Mouse (Mus musculus): Measurements from ENCODE around the gene Pxt1. TPM values are rescaled to one million over a fixed set of nuclear protein-coding genes. Genes with fewer than 3 reads are reported as not detected.

Pxt1 gene
- polyA plus RNA-seq, 1 experiment from 2014 or later: not detected

DNA sequence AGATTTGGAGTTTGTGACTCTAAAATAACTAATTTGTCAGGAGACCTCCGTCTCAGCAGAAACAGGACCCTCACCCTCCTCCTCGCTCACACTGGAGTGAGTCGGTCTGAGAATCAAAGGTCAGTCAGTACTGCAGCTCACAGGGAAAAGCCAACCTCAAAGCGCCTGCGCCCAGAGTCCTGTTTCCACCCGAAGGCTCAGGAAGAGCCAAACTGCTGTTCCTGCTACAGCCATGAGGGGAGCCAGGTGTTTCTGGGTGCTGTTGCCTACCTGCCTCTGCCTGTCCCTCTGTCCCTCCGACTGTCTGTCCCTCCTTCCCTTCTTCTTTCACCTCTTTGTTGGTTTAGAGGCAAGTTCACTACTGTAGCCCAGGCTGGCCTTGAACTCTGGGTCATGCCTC, 33.5 kb downstream of the Pxt1 start:
- no peak overlapping the region for H3K27ac ChIP-seq (ENCODE audit: low read depth, low read length)
- no peaks in the 10 kb centered on the region for H3K36me3 ChIP-seq (ENCODE audit: control insufficient read depth, insufficient read depth, low read length)
- no peak overlapping the region for H3K9ac ChIP-seq (ENCODE audit: low read length)
- 26% methylated on average over 7 of the region's 7 CpGs for WGBS
- no peaks in the 10 kb centered on the region; the same call in 1 of the 2 replicates for H3K27me3 ChIP-seq (replicated peaks; ENCODE audit: control insufficient read depth, insufficient read depth, low read length)
- no peaks in the 10 kb centered on the region for H3K9me3 ChIP-seq (replicated peaks; ENCODE audit: control insufficient read depth, low read length)
- H3K4me2 ChIP-seq (ENCODE audit: low read length): no peak overlapping the region
- H3K4me1 ChIP-seq (ENCODE audit: control insufficient read depth, insufficient read depth, low read length): peaks cover 4% of the 10 kb centered on the region; the same call in 1 of the 2 replicates
- DNase-seq (ENCODE audit: low spot score) (no peak), ATAC-seq (no peak)
- no peak overlapping the region for H3K4me3 ChIP-seq (ENCODE audit: low read depth, low read length)

DNA sequence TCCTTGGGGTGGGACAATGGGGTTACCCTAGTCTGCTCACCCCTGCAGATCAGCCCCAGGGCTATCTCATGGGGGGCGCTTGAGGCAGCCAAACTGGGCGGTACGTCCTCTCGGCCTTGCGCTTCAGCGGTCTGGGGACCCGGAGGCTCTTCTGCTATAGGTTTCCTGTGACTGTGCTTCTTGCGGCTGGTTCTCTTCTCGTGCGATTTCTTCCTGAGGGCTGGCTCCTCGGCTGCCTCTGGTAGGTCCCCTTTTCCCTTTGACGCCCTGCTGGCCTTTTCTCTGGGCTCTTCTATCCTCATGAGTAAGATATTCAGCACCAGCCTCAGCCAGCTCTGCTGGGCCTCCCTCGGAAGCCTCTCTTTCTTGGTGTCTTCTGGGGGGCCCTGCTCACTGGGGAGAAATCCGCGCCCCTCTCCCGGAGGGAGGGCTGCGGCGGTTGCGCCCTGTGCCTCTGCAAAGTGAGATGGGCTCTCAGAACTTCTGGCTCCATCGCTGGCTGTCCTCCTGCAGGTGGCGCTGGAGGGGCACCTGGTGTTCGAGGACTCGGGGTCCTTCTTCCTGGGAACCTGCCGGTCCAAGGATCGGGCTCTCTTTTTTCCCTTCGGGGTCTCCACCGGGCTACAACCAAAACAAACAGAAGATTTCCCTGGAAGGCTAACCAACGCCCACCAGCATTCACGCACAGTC, 34.2 kb downstream of the Pxt1 start:
- 9% methylated on average over 29 of the region's 29 CpGs for WGBS
- no peaks in the 10 kb centered on the region; the same call in 1 of the 2 replicates for H3K27me3 ChIP-seq (replicated peaks; ENCODE audit: control insufficient read depth, insufficient read depth, low read length)
- no peak overlapping the region; the same call in 1 of the 2 replicates for H3K4me3 ChIP-seq (ENCODE audit: low read depth, low read length)
- no peak overlapping the region for H3K27ac ChIP-seq (ENCODE audit: low read depth, low read length)
- DNase-seq (ENCODE audit: low spot score) (peak; percentile 57), ATAC-seq (no peak)
- H3K4me2 ChIP-seq (ENCODE audit: low read length): peak overlapping the region; percentile 36
- no peaks in the 10 kb centered on the region for H3K9me3 ChIP-seq (replicated peaks; ENCODE audit: control insufficient read depth, low read length)
- H3K36me3 ChIP-seq (ENCODE audit: control insufficient read depth, insufficient read depth, low read length): no peaks in the 10 kb centered on the region
- H3K4me1 ChIP-seq (ENCODE audit: control insufficient read depth, insufficient read depth, low read length): peaks cover 4% of the 10 kb centered on the region; the same call in 1 of the 2 replicates
- peak overlapping the region; percentile 35; the same call in 1 of the 2 replicates for H3K9ac ChIP-seq (ENCODE audit: low read length)

DNA sequence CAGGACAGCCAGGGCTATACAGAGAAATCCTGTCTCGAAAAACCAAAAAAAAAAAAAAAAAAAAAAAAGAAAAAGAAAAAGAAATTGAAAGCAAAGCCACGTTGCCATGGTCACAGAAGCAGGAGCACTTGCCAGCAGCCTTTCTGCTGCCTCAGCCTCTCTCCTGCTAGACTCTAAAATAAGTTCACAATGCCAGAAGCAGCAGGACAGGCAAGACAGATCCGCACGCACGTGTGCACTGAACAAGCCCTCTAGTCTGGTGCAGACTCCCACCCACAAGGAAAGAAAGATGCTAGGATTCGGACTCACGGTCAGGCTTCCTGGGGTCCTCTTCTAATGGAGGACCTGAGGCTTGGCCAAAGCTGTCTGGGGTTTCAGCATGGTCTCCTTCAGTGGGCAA, 35.7 kb downstream of the Pxt1 start:
- peaks cover 4% of the 10 kb centered on the region; the same call in 1 of the 2 replicates for H3K4me1 ChIP-seq (ENCODE audit: control insufficient read depth, insufficient read depth, low read length)
- no peak overlapping the region for H3K4me3 ChIP-seq (ENCODE audit: low read depth, low read length)
- DNase-seq (ENCODE audit: low spot score) (peak; percentile 60), ATAC-seq (no peak)
- no peak overlapping the region for H3K27ac ChIP-seq (ENCODE audit: low read depth, low read length)
- H3K36me3 ChIP-seq (ENCODE audit: control insufficient read depth, insufficient read depth, low read length): no peaks in the 10 kb centered on the region
- no peaks in the 10 kb centered on the region; the same call in 1 of the 2 replicates for H3K27me3 ChIP-seq (replicated peaks; ENCODE audit: control insufficient read depth, insufficient read depth, low read length)
- no peaks in the 10 kb centered on the region for H3K9me3 ChIP-seq (replicated peaks; ENCODE audit: control insufficient read depth, low read length)
- WGBS: 64% methylated on average over 7 of the region's 7 CpGs
- H3K4me2 ChIP-seq (ENCODE audit: low read length): no peak overlapping the region
- no peak overlapping the region for H3K9ac ChIP-seq (ENCODE audit: low read length)

DNA sequence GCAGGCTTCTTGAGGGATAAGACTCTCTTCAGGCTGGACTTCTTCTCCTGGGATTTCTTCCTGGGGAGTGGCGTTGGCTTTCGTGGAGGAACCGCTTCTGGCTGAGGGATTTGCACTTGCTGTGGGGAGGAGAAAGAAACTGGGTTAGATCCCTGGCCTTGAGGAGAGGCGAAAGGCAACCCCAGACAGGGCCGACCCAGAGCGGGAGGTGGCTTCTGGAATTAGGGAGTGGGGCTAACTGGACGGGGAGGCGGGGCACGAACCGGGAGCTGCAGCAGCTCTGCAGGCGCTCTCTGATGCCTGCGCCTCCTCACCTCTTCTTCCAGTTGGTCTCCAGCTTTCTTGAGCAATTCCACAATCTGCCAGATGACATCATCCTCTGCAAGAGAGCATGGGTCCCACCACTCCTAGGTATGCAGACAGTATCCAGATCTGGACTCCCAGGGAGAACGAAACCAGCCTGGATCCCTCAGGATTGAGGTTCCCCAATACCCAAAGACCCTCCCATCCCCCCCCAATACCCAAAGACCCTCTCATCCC, 38.2 kb downstream of the Pxt1 start:
- Histone ChIP-seq H3K4me1 (ENCODE audit: control insufficient read depth, insufficient read depth, low read length) (peaks cover 4% of the 10 kb centered on the region; the same call in 1 of the 2 replicates), H3K27ac (ENCODE audit: low read depth, low read length) (peak overlapping the region; percentile 44; the same call in 1 of the 2 replicates), H3K4me3 (ENCODE audit: low read depth, low read length) (no peak overlapping the region), H3K4me2 (ENCODE audit: low read length) (no peak overlapping the region), H3K9ac (ENCODE audit: low read length) (no peak overlapping the region), H3K36me3 (ENCODE audit: control insufficient read depth, insufficient read depth, low read length) (no peaks in the 10 kb centered on the region), H3K27me3 (replicated peaks; ENCODE audit: control insufficient read depth, insufficient read depth, low read length) (no peaks in the 10 kb centered on the region; the same call in 1 of the 2 replicates), H3K9me3 (replicated peaks; ENCODE audit: control insufficient read depth, low read length) (no peaks in the 10 kb centered on the region)
- no peak for DNase-seq (ENCODE audit: low spot score)
- 66% methylated on average over 13 of the region's 13 CpGs for WGBS
- ATAC-seq: no peak

DNA sequence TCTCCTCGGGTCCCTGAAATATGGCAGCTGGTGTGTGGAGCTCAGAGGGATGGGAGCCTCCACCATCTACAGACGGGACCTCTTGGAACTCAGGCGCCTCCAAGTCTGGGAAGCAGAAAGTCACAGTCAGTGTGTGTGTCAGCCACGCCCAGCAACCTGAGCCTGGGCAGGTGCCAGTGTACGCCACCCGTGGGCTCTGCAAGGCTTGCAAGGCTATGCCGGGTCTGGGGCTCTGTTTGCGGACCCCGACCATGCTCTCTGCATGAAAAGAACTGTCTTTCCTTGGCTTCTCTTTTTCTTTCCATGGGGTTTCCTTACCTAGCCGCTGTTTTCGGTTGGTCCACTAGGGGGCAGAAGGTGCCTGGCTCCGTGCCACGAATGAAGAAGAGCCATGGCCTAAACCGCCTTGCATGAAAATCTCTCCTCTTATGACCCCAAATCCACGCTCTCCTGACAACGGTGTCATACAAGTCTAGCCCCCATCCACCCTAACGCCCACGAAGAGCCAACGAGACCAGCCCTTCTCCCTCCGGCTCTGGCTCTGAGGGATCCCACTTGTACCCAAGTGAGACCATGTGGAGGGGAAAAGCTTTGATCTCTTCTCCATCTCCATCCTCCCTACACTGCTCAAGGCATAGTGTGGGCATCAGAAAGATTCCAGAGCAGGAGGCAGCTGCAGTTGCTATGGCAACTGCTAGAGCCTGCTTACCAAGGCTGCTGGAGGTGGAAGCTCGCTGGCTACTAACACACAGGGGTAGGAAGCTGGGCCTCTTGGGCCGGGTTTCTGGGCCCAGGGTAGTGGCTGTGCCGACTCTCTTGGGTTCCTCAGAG, 38.9 kb downstream of the Pxt1 start:
- no peaks in the 10 kb centered on the region for H3K9me3 ChIP-seq (replicated peaks; ENCODE audit: control insufficient read depth, low read length)
- no peak overlapping the region for H3K4me2 ChIP-seq (ENCODE audit: low read length)
- 32% methylated on average over 23 of the region's 23 CpGs for WGBS
- H3K4me3 ChIP-seq (ENCODE audit: low read depth, low read length): no peak overlapping the region
- peaks cover 4% of the 10 kb centered on the region; the same call in 1 of the 2 replicates for H3K4me1 ChIP-seq (ENCODE audit: control insufficient read depth, insufficient read depth, low read length)
- ATAC-seq: peak; percentile 76
- peak; percentile 77 for DNase-seq (ENCODE audit: low spot score)
- H3K9ac ChIP-seq (ENCODE audit: low read length): no peak overlapping the region
- no peaks in the 10 kb centered on the region; the same call in 1 of the 2 replicates for H3K27me3 ChIP-seq (replicated peaks; ENCODE audit: control insufficient read depth, insufficient read depth, low read length)
- peak overlapping the region; percentile 44; the same call in 1 of the 2 replicates for H3K27ac ChIP-seq (ENCODE audit: low read depth, low read length)
- H3K36me3 ChIP-seq (ENCODE audit: control insufficient read depth, insufficient read depth, low read length): no peaks in the 10 kb centered on the region

DNA sequence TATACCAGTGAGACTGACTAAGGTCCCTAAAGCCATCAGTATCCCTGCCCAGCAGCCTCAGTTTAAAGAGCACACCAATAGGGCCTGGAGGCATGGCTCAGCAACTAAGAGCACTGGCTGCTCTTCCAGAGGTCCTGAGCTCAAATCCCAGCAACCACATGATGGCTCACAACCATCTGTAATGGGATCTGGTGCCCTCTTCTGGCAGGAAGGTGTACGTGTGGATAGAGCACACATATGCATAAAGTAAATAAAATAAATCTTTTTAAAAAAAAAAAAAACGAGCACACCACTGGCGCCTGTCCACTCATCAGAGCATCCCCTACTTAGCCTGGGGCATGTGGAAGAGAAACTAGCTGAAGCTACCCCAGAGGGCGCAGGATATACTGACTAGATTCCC, 42.1 kb downstream of the Pxt1 start:
- DNase-seq (ENCODE audit: low spot score): no peak
- Histone ChIP-seq H3K27ac (ENCODE audit: low read depth, low read length) (no peak overlapping the region), H3K27me3 (replicated peaks; ENCODE audit: control insufficient read depth, insufficient read depth, low read length) (no peaks in the 10 kb centered on the region), H3K4me2 (ENCODE audit: low read length) (no peak overlapping the region), H3K36me3 (ENCODE audit: control insufficient read depth, insufficient read depth, low read length) (no peaks in the 10 kb centered on the region), H3K9me3 (replicated peaks; ENCODE audit: control insufficient read depth, low read length) (no peaks in the 10 kb centered on the region), H3K9ac (ENCODE audit: low read length) (no peak overlapping the region), H3K4me3 (ENCODE audit: low read depth, low read length) (no peak overlapping the region), H3K4me1 (ENCODE audit: control insufficient read depth, insufficient read depth, low read length) (no peaks in the 10 kb centered on the region)
- WGBS: 65% methylated on average over 4 of the region's 4 CpGs
- ATAC-seq: no peak

DNA sequence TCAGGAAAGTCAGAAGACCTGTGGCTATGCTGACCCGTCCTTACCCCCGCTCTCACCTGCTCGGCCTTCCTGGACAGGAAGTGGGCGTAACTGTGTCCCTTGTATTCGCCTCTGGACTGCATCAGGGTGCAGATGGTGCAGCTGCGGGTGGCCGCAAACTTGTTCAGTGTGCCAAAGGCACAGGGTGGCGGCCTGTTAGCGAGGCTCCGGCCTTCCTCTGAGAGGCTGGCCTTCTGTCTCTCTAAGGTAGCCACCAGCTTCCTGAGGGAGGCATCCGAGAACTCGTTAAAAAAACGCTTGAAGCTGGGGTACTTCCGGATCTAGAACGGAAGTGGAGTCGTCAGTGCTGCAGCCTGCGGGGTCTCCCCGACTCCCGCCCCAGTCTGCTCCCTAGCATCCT, 44.2 kb downstream of the Pxt1 start:
- Histone ChIP-seq H3K9me3 (replicated peaks; ENCODE audit: control insufficient read depth, low read length) (no peaks in the 10 kb centered on the region), H3K27me3 (replicated peaks; ENCODE audit: control insufficient read depth, insufficient read depth, low read length) (no peaks in the 10 kb centered on the region), H3K4me3 (ENCODE audit: low read depth, low read length) (no peak overlapping the region), H3K4me2 (ENCODE audit: low read length) (no peak overlapping the region), H3K27ac (ENCODE audit: low read depth, low read length) (no peak overlapping the region), H3K4me1 (ENCODE audit: control insufficient read depth, insufficient read depth, low read length) (no peaks in the 10 kb centered on the region), H3K36me3 (ENCODE audit: control insufficient read depth, insufficient read depth, low read length) (no peaks in the 10 kb centered on the region), H3K9ac (ENCODE audit: low read length) (no peak overlapping the region)
- no peak for ATAC-seq
- 75% methylated on average over 19 of the region's 19 CpGs for WGBS
- DNase-seq (ENCODE audit: low spot score): no peak

DNA sequence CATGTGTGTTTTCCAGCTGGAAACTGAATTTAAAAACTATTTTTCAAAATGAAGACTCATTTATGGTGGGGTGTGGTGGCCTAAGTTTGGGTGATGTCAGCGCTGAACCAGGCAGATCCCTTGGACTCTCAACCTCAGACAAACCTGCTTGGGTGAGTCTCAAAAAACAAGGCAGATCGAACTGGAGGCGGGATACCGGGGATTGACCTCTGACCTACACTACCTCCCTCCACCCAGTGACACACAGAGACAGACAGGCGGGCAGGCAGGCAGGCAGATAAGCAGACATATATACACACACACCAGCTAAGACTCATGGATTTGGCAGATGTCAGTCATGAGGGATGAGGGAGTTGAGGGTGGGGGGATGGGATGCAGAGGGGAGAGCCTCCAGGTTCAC, 45.4 kb downstream of the Pxt1 start:
- ATAC-seq (no peak), DNase-seq (ENCODE audit: low spot score) (no peak)
- Histone ChIP-seq H3K9me3 (replicated peaks; ENCODE audit: control insufficient read depth, low read length) (no peaks in the 10 kb centered on the region), H3K9ac (ENCODE audit: low read length) (no peak overlapping the region), H3K4me3 (ENCODE audit: low read depth, low read length) (no peak overlapping the region), H3K36me3 (ENCODE audit: control insufficient read depth, insufficient read depth, low read length) (no peaks in the 10 kb centered on the region), H3K4me2 (ENCODE audit: low read length) (no peak overlapping the region), H3K27ac (ENCODE audit: low read depth, low read length) (no peak overlapping the region), H3K4me1 (ENCODE audit: control insufficient read depth, insufficient read depth, low read length) (no peaks in the 10 kb centered on the region), H3K27me3 (replicated peaks; ENCODE audit: control insufficient read depth, insufficient read depth, low read length) (no peaks in the 10 kb centered on the region)
- 83% methylated on average over 5 of the region's 5 CpGs for WGBS

All from forebrain, embryonic 14.5 days (tissue).